Mouse (Mus musculus) kidney, adult 2 months (tissue): ENCODE measurements around the gene Mllt11. TPM values are rescaled to one million over a fixed set of nuclear protein-coding genes. Genes with fewer than 3 reads are reported as not detected.

ENCODE experiments used
- DNase-seq: peaks from one replicate; pipeline ENCODE4 v3.0.0; 2021
- H3K27ac ChIP-seq: fragments of 200-500 bp; 2 replicates; pipeline ENCODE4 v1.5.1; 2012; ENCODE audit warnings: low read depth, low read length, control low read depth, inconsistent platforms; ENCODE audit not compliant: insufficient read depth
- H3K27me3 ChIP-seq: fragments of 200-500 bp; replicated peaks from 2 replicates; pipeline ENCODE4 v1.6.1; 2012; ENCODE audit warnings: mild to moderate bottlenecking, moderate library complexity, low read length, inconsistent platforms; ENCODE audit not compliant: control insufficient read depth, insufficient read depth
- H3K36me3 ChIP-seq: fragments of 200-500 bp; 2 replicates; pipeline ENCODE4 v1.6.1; 2012; ENCODE audit warnings: mild to moderate bottlenecking, moderate library complexity, low read length, inconsistent platforms; ENCODE audit not compliant: control insufficient read depth, insufficient read depth
- H3K4me1 ChIP-seq: fragments of 200-500 bp; 2 replicates; pipeline ENCODE4 v1.6.1; 2011; ENCODE audit warnings: low read length; ENCODE audit not compliant: control insufficient read depth, insufficient read depth
- H3K4me3 ChIP-seq: fragments of 200-500 bp; 2 replicates; pipeline ENCODE4 v1.5.1; 2011; ENCODE audit warnings: mild to moderate bottlenecking, low read depth, low read length, control low read depth; ENCODE audit not compliant: insufficient read depth
- CTCF ChIP-seq: fragments of 200-500 bp; conservative IDR thresholded peaks from 2 replicates; pipeline ENCODE4 v1.5.1; 2011; ENCODE audit warnings: low read depth, mild to moderate bottlenecking, control low read depth, low read length, moderate library complexity, mixed read lengths; ENCODE audit not compliant: insufficient read depth, insufficient read length
- POLR2A ChIP-seq: fragments of 200-500 bp; IDR thresholded peaks from one replicate; pipeline ENCODE4 v1.6.1; 2011; ENCODE audit warnings: low read depth, low read length, control low read depth
- WGBS: fragments of 180-500 bp; shearing (Covaris S2); methylation state at CpG from one replicate; pipeline ENCODE4 v1.1.7; 2018; 5-methylcytosine and 5-hydroxymethylcytosine counted together
- polyA plus RNA-seq: library from polyadenylated mRNA; depleted of rRNA; stranded (reverse); fragments of >200 nt; gene quantifications from 2 replicates; pipeline ENCODE4 v1.2.3, GENCODE M21; 2012; rRNA removed

The Mllt11 gene
- 30.6 and 31.4 TPM in 2 replicates for polyA plus RNA-seq

GRCm38 (mm10) chr3:95231298-95232221, at the start of gene Mllt11:
Gene Mllt11, minus strand, starts transcription at chr3:95232171.
- Histone ChIP-seq H3K36me3 (peaks cover 3% of the 10 kb centered on the region), H3K4me3 (peak within 1 kb of the TSS; percentile 22), H3K4me1 (peaks cover 30% of the 10 kb centered on the region), H3K27ac (peak within 1 kb of the TSS; percentile 96), H3K27me3 (no peaks in the 10 kb centered on the region)
- TF ChIP-seq CTCF: no peak
- no peak for TF ChIP-seq POLR2A
- peak; percentile 55 for DNase-seq
- WGBS: 26% methylated on average over 13 of the region's 13 CpGs

- no peaks in the 10 kb centered on the region for H3K36me3 ChIP-seq
- DNase-seq: peak; percentile 99
Observed at GRCm38 (mm10) chr3:95281216-95282126, 49.5 kb upstream of the Mllt11 start, which contains the start of the genes Mindy1 and Prune1. Gene Mindy1, plus strand, starts transcription at chr3:95281345. Gene Prune1, minus strand, starts transcription at chr3:95282076.

GRCm38 (mm10) chr3:95280747-95281146, 48.8 kb upstream of the Mllt11 start:
- Histone ChIP-seq H3K36me3 (no peaks in the 10 kb centered on the region), H3K4me3 (peak overlapping the region; percentile 67), H3K4me1 (peaks cover 26% of the 10 kb centered on the region), H3K27ac (peak overlapping the region; percentile 93), H3K27me3 (no peaks in the 10 kb centered on the region)
- peak; percentile 64 for DNase-seq
- no peak for TF ChIP-seq CTCF
- TF ChIP-seq POLR2A: no peak
- WGBS: 12% methylated on average over 8 of the region's 8 CpGs

More at GRCm38 (mm10) chr3:95281216-95282126, 49.5 kb upstream of the Mllt11 start, which contains the start of the genes Mindy1 and Prune1:
- WGBS: under 1% methylated on average over 53 of the region's 53 CpGs
- H3K4me1 ChIP-seq: peaks cover 33% of the 10 kb centered on the region
- 0 out of 2 replicates have a peak, but pooled peaks have one; percentile 23 for TF ChIP-seq CTCF
- no peak for TF ChIP-seq POLR2A
- peak within 1 kb of the TSS; percentile 74 for H3K4me3 ChIP-seq
- H3K27me3 ChIP-seq: no peaks in the 10 kb centered on the region
- peak within 1 kb of the TSS; percentile 93 for H3K27ac ChIP-seq

- no peak overlapping the region for H3K27ac ChIP-seq
- 41% methylated on average over 1 of the region's 1 CpGs for WGBS
- peak; percentile 36 for DNase-seq
Observed at GRCm38 (mm10) chr3:95277149-95277551, 45.2 kb upstream of the Mllt11 start.

GRCm38 (mm10) chr3:95276428-95276934, 44.5 kb upstream of the Mllt11 start:
- Histone ChIP-seq H3K27ac (no peak overlapping the region; the same call in 1 of the 2 replicates), H3K4me1 (peaks cover 13% of the 10 kb centered on the region), H3K27me3 (no peaks in the 10 kb centered on the region), H3K36me3 (no peaks in the 10 kb centered on the region), H3K4me3 (no peak overlapping the region)
- TF ChIP-seq POLR2A (no peak), CTCF (no peak)
- DNase-seq: no peak
- WGBS: 64% methylated on average over 5 of the region's 5 CpGs

More at GRCm38 (mm10) chr3:95277149-95277551, 45.2 kb upstream of the Mllt11 start:
- Histone ChIP-seq H3K4me3 (no peak overlapping the region), H3K27me3 (no peaks in the 10 kb centered on the region), H3K36me3 (no peaks in the 10 kb centered on the region), H3K4me1 (peaks cover 13% of the 10 kb centered on the region)
- TF ChIP-seq CTCF (no peak; the same call in 1 of the 2 replicates), POLR2A (no peak)

GRCm38 (mm10) chr3:95275161-95275560, 43.2 kb upstream of the Mllt11 start:
- no peaks in the 10 kb centered on the region for H3K27me3 ChIP-seq
- peaks cover 13% of the 10 kb centered on the region for H3K4me1 ChIP-seq
- no peak overlapping the region for H3K4me3 ChIP-seq
- H3K36me3 ChIP-seq: no peaks in the 10 kb centered on the region
- no peak for DNase-seq
- WGBS: 62% methylated on average over 6 of the region's 6 CpGs
- TF ChIP-seq POLR2A (no peak), CTCF (no peak)
- no peak overlapping the region for H3K27ac ChIP-seq
